Mouse (Mus musculus): ENCODE results near the gene Crygb.

The Crygb gene

DNA sequence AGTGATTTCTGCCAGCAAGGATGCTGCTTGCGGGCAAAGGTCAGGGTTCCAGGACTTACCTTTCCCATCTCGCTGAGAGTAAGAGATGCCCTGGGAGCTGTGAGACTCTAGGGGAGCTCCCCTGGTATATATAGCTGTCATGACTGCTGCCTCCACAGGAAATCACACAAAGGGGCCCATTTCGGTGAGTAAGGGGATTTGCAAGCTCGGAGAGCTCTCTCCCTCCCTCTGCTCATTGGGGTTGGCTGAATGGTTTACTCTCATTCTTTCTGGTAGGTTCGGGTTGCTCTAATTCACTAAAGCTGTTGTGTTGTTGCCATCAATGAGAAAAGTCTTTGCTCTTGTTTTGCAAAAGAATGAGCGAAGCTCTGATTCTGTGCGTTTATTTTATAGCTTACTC lies at the start of gene Crygb:
Crygb (minus strand) TSS at position 101 of the 400 bp plus-strand sequence.
- DNase-seq: no peak

DNA sequence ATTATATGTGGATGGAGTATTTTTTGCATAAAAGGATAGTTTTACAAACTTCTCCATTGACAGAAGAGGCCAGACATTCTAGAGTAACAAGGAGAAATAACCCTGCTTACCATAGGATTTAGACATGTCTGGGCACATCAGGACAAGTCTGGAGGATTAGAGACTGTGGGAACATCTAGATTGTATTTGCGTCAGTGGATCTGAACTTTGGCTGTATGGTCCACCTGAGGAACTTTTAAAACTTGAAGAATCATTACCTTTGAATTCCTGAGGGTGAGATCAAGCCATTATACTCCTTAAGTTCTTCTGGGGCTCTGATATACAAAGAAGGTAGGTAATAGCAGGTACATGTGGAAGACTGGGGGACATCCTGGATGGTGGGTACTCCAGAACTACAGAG lies 49.6 kb upstream of the Crygb start:
- DNase-seq: no peak

DNA sequence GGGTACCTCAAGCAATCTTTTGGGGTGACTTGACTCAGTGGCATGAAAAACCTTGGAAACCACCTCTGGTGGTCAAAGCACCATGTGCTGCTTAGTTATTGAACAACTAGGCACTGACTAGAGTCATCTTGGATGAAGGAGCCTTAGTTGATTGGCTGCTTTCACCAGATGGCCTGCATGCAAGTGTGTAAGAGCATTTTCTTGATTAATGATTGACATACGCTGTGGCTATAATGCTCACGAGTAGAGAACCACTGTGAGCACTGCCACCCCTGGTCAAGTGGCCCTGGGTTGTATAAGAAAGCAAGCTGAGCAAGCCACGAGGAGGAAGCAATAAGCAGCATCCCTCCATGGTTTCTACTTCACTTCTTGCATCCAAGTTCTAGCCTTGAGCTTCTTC lies 48.1 kb upstream of the Crygb start:
- no peak for DNase-seq

DNA sequence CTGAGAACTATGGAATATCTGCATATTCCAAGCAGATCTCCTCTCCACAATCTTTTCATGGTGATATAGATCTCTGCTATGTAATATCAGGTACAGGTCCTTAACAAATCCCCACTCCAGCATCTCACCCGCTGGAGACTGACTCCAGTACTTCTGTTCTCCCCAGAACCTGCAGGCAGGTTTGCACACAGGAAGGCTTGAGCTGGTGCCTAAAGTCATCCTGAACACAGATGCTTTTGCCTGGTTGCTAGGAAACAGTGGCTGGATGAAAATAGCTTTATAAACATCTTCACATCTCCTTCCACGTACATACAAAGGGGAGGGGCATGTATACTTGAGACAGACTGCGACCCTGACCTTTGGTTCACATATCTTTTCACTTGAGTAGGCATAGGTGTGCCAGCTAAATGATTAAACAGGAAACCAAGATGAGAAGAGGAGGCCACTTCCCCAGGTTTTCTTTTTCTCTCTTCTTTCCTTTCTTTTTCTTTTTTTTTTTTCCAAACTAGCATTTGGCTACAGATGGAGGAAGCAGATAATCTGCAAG lies 47.6 kb upstream of the Crygb start:
- DNase-seq: no peak

DNA sequence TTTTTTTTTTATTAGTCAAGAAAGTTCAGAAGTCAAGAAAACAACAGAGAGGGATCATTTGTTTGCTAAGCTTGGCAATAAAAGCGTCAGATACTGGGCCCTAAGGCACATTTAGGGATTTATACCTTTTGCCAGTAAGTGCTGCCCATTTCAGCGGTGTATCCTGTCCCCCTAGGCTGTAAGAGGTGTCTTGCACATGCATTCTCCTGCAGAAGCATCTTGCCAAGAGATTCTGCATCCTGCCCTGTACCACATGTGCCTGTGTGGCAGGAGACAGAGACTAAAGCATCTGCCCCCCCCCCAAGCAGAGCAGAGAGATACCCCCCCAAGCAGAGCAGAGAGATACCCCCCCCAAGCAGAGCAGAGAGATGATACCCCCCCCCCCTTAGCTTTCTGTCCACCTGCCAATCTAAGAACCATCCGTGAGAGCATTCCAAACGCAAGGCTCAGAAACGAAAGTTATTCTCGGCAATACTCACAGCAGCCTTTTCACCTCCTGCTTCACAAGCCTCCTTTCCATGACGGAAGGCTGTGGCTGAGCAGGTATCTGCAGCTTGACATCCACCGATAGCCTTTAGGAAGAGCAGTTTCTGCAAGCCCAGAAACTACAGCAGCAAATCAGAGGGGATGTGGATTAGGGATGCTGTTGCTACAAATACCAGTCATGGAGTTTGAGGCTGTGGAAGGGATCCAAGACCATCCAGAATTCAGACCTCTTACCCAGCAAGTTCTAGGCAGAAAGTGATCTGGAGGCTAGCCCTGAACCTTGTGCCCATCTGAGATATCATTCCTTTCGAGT lies 40.7 kb upstream of the Crygb start, which contains the start of gene D630023F18Rik:
D630023F18Rik (minus strand) TSS at position 641 of the 799 bp plus-strand sequence.
- no peak for DNase-seq

DNA sequence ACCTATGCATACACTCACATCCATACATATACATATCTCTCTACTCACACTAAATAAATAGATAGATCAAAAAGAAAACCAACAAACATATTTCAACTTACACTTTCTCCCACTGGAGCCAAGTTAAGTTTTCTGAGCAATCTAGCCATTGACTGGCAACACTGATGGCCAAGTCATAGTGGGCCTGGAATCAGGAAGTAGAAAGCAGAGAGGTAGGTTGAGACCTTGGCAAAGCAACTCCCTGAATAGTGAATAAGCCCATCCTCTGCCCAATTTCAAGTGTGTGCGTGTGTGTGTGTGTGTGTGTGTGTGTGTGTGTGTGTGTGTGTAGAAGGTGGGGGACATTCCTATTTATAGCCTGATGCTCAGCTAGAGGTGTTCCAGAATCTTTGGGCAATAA lies 37.4 kb upstream of the Crygb start, which contains the start of gene Gm28845:
Gm28845 (minus strand) TSS at position 121 of the 400 bp plus-strand sequence.
- DNase-seq: no peak

DNA sequence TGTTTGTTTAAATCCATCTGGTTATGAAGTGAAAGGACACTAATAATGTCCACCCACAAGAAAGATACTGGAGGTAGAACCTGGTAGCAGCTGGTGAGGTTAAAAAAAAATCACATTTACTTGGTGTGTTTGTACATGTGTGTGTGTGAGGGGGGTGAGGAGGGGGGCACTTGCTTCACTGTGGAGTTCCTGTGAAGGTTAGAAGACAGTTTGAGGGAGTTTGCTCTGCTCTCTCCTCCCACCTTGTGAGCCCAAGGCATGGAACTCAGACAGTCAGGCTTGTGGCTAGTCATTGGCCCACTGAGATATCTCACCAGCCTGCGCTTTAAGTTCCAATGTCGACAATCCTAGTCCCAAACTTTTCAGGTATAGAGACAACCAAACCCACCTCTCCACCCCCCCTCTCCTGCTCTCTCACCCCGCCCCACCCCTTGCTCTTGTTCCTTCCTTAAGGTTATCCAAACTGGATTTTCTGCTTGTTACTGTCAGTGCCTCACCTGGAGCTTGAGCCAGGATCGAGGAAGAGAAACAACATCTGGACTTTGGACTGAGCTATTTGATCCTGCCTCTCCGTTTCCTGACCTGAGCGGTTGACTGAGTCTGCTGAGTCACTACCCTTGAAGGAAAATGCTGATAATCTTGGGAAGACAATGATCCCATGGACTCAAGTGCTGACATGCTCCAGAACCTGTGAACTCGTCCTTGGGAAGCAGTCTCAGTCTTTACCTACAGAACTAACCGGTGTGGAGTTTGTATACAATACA lies 36.2 kb upstream of the Crygb start:
- no peak for DNase-seq

DNA sequence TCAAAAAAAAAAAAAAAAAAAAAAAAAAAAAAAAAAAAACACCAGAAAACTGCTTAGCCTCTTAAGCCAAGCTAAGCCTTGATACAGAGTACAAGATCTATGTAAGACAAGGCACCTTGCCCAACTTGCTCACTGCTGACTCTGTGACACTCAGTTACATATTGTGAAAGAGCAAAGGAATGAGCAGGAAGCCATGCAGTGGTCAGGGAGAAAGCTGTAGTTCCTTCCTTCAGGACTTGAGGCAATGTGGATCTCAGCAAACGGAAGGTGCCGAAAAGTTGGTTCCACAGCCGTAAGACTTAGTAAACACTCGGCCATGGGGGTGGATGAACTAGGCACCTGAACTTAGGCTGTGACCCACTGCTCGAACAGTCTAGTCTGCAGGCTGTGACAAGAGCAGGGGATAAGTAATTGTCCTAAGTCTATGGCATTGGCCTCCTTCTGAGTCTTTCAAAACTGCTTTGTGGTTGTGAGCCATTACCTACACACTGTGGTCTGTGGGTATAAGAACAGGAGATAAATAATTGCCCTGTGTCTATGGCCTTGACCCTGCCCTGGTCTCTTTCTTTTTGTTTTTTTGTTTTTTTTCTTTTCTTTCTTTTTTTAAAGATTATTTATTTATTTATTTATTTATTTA lies 31.6 kb upstream of the Crygb start:
- no peak for DNase-seq

DNA sequence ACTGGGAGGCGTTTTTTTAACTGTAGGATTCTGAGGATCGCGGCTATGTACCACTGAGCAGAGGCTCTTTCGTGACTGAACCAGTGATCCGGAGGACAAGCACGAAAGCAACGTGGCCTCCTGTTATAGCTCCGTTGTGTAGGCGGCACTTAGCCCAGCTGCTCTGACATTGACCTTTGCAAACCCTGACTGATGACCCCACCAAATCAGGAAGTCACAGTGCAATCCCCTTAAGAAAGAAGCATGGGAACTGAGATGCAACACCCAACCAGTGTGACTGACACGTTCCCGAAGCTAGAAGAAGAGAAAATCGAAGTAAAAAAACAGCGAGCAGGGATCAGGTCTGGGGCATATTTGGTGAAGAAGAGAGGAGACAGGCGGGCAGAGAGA lies 30.7 kb upstream of the Crygb start:
- no peak for DNase-seq

DNA sequence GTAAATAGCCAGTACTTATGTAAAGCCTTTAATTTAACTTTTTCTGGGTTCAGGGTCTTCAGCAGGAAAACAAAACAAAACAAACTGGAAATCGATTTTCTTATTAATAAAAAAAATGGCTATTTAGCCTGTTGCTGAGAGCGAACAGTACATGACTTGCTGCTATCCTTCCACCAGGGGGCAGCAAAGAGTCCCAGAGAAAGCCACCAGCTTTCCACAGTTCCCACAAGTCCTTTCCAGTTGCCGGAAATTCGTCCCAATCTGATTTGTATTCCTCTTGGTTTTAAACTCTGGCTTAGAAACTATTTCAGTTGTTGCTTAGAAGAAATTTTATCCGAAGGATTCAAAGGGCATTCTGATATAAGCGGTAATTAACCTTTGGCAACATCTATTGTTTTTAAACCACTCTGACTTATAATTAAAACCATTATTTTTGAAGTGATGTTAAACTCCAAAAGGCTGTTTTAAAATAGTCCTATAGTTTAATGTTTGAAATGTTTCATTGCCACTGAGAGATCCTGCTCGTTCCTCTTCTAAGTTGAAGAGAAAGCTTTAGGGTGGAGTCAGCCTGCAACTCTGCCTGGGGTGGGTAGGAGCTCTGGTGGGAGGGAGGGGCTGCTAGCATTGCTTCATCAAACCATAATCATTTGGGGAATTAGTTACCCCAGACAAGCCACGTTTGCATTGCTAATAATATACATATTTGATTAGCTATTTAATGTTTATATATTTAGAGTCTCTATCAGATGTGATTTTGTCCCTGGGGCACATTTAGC lies 30.1 kb upstream of the Crygb start:
- peak; percentile 52 for DNase-seq

DNA sequence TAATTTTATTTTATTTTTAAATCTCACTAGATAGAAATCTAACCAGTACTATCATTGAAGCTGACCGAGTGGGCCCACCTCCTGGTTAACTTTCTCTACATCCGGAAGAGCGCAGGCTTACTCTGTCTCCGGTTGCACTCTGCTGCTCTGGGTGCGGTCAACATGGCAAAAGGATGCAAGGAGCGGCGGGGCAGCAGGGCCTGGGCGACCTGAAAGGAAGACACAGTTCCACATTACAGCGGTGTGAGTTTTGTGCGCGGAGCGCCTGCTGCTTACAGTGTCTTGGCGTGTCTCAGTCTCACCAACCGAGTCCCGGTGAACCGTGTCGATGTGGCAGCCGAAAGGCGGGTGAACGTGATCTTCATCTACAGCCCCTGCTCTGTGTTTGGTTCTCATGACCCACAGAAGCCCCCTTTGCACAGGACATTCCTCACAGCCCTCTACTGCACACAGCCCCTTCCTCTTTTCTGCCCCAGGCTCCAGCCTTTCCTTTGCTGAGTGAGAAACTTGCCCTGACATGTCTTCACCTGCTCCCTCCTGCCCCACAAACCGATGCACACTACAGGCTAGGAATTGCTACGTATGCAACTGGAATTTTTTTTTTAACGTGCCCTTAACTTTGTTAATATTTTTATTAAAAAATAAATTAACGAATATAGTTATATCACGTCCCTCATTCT lies 27.8 kb upstream of the Crygb start:
- DNase-seq: no peak

DNA sequence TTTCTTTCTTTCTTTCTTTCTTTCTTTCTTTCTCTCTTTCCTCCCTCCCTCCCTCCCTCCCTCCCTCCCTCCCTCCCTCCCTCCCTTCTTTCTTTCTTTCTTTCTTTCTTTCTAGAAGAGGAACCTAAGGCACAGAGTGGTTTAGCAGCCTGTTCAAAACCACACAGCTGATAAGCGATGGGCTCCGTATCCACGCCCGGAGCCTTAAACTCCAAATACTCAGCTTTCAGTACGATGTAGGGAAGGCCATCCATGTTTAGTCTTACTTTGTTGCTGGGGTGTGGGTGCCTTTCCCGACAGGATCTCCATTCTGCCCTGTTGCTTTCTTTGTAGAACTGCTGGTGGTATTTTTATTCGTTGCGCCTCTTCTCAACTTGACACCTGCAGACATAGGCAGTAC lies 27.1 kb upstream of the Crygb start:
- DNase-seq: no peak

DNA sequence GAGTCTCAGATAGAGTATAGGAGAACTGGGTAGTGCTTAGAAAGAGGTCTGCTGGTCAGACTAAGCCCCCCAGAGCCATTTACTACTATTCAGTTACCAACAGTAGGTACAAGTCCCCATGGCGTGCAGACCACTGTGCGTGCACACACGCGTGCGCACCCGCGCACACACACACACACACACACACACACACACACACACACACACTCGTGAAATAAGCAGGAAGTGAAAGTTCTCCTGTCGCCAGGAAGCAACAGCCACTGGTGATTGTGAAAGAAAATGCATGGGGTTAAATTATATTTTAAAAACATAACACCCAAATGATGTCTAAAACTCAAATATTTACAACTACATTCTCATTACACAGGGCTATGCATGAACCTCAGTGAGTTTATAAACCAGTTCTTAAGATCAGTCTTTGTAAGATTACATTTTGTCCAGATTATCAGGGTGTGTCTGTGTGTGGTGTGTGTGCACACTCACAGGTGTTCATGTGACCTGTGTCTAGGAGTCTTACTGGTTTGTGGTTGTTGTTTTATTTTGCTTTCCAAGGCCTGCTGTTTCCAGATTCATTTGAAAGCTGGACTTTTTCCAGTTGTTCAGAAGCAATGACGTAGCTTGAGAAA lies 25.7 kb upstream of the Crygb start:
- DNase-seq: no peak

DNA sequence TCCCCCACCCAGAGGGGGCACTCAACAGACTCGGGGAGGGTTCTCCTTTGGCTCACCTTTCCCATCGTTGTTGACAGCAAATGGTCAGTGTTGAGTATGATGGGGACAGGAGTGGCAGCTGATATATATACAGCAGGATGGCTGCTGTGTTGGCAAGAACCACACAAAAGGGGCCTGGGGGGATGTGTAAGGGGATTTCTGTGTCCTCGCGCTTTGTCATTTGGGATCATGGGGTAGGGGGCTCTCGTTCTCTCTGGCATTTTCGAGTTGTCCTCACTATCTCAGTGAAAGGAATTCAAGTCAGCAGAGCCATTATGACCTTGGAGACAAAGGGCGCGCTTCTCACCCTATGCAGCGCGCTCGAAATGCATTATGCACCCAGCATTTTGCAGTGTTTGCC lies 21.2 kb upstream of the Crygb start, which contains the start of gene Cryga:
Cryga (minus strand) TSS at position 101 of the 400 bp plus-strand sequence.
- DNase-seq: no peak

DNA sequence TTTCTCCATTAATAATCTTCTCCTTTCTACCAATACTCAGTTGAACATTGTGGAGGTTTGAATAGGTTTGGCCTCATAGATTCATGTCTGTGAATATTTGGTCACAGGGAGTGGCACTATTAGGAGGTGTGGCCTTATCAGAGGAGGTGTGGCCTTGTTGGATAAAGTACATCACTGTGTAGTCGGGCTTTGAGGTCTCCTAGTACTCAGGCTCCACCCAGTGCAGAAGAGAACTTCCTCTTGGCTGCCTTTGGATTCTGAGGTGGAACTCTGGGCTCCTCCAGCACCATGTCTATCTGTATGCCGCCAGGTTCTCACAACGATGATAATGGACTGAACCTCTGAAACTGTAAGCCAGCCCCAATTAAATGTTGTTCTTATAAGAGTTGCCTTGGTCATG lies 14.9 kb upstream of the Crygb start:
- DNase-seq: no peak

DNA sequence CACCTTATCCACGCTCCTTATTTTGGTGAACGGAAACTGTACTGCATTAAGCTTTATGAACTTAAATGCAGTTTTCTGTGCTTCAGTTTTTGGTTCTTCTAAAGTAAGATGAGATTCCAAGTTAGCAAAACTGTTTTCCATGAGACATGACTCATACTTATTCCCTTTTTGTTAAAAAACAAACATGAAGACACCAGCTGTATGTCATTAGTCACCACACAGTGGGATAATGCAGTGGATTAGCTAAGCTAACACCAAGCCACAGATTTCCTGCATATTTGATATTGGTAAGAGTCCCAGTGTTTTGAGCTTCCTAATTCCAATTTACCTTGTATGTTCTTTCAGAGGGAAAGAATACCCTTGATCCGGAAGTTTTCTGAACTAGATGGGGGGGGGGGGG lies 9.5 kb upstream of the Crygb start:
- DNase-seq: no peak

DNA sequence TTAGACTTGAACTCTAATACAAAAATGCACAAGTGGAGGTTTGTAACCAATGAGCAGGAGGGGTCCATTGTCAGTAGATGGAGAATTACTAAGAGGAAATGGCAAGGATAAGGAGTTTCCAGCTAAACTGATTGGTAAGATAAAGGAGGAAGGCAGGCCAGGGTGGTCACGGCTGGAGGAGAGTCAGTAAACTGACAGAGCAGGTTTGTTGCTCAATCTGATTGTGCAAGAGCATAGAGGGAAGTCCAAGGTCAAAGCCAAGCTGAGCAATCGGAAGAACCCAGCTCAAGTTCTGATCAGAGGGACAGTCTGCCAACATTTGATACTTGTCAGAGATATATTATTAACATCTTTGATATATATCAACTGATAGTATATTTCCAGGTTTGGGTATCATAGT lies 8.3 kb upstream of the Crygb start:
- no peak for DNase-seq

DNA sequence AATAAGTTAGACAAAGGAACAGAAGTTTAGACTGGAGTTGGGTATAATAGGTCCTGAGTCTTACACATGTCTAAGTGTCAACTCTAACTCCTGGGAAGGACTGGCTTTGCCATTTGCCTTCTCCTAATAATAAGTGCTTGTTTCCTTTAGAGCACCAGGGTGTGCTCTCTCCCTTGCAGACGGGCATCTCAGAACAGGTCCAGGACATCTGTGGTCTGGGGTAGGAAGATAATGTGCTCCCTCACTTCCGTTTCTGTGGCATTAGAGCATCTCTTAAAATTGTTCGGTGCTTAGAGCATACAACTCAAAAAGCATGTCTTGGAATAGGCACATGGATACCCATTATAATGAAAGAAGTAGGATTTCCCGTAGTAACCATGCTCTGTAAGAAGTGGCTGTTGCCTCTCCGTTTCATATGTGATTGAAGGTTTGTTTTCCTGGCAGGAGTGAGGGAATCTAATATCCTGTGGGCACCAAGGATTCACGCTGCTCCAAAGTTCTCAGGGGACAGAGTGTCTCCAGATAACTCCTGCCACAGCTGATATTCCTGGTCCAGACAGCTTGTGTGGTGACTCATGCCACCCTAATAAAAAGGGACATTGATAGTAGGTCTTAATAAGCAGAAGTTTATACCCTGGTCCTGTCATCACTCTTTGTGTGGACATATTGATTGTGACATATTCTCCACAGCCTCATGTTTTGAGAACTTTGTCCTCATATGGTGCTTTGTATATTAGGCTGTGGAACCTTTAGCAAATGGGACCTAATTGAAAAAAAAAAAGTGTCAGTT lies 6.7 kb upstream of the Crygb start:
- DNase-seq: no peak

DNA sequence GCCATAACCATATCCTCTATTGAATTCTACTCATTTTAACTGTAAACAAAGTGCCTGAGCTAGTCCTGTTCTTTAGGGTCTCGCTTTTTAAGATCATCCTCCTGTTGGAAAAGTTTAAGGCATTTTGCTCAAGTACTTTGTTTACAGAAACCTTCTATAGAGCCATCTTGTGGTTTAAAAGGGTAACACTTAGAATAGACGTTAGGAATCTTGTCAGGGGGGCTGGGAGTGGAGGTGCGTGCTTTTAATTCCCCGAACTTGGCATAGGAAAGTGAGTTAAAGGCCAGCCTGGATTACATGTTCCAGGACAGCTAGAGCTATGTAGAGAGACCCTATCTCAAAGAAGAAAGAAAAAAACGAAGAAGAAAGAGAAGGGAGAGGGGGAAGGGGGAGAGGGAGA lies 6.5 kb downstream of the Crygb start:
- DNase-seq: no peak

DNA sequence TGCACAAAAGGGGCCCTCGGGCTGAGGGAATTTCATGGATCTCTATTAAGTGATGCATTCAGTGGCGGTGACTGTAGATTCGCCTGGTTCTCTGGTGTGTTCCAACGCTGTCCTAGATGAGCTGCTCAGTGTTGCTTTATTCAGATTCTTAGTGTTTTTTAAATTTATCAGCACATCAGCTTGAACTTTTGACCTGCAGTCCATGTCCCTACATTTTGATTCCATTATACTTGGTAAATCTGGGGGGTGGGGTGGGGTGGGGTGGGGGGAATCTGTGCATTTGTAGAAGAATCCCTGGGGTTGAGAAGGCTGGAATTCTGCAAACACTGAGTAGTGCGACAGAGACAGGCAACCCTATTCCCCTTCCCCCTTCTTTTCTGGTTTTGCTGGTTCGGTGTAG lies 8.5 kb downstream of the Crygb start, which contains the start of gene Crygc:
Crygc (minus strand) TSS at position 101 of the 400 bp plus-strand sequence.
- DNase-seq: no peak

Measured in cerebellum, adult 11 months (tissue).